Mouse (Mus musculus) kidney, postnatal 4 days (tissue): ENCODE measurements around the gene Rbm14.

ENCODE experiments used
- DNase-seq, 2 experiments: peaks; one replicate each; pipeline ENCODE4 v3.0.0; 2021; ENCODE audit warnings: mixed read lengths in 2 of 2

Gene Rbm14

GRCm38 (mm10) chr19:4811063-4811908 lies at the start of gene Rbm14, which contains the start of gene Gm21992:
Gene Rbm14 (minus strand): TSS chr19:4811634.
Gene Gm21992 (minus strand): TSS chr19:4811612.
- peak; percentile 97 to 99 for DNase-seq

GRCm38 (mm10) chr19:4859081-4859480 lies 47.6 kb upstream of the Rbm14 start:
- no peak for DNase-seq

- DNase-seq = no peak
Observed at GRCm38 (mm10) chr19:4855951-4856350, 44.5 kb upstream of the Rbm14 start.

- DNase-seq = no peak
Observed at GRCm38 (mm10) chr19:4855470-4855820, 44.0 kb upstream of the Rbm14 start.

- DNase-seq = peak; percentile 85 to 91
Observed at GRCm38 (mm10) chr19:4854552-4855469, 43.4 kb upstream of the Rbm14 start, which contains the start of gene Ctsf. Gene Ctsf (plus strand): TSS chr19:4855130.

GRCm38 (mm10) chr19:4850281-4850680 lies 38.8 kb upstream of the Rbm14 start:
- no peak for DNase-seq

- DNase-seq = no peak
Observed at GRCm38 (mm10) chr19:4849800-4850199, 38.4 kb upstream of the Rbm14 start.

- peak; percentile 34 to 51 for DNase-seq
Observed at GRCm38 (mm10) chr19:4847490-4847889, 36.1 kb upstream of the Rbm14 start.

- no peak for DNase-seq
Observed at GRCm38 (mm10) chr19:4845846-4846245, 34.4 kb upstream of the Rbm14 start.

- no peak for DNase-seq
Observed at GRCm38 (mm10) chr19:4842611-4843010, 31.2 kb upstream of the Rbm14 start.

GRCm38 (mm10) chr19:4840848-4841247 lies 29.4 kb upstream of the Rbm14 start:
- no peak for DNase-seq

- DNase-seq = peak; percentile 97 to 98
Observed at GRCm38 (mm10) chr19:4839149-4839548, 27.7 kb upstream of the Rbm14 start, which contains the start of the genes Ccs and Ccdc87. Gene Ccs (minus strand): TSS chr19:4839332. Gene Ccdc87 (plus strand): TSS chr19:4839366.

- no peak for DNase-seq
Observed at GRCm38 (mm10) chr19:4838526-4839140, 27.2 kb upstream of the Rbm14 start.

- DNase-seq = no peak
Observed at GRCm38 (mm10) chr19:4837049-4837448, 25.6 kb upstream of the Rbm14 start.

GRCm38 (mm10) chr19:4836096-4836495 lies 24.7 kb upstream of the Rbm14 start:
- peak in 1 of 2 experiments; percentile 10 for DNase-seq

GRCm38 (mm10) chr19:4833977-4834376 lies 22.5 kb upstream of the Rbm14 start:
- no peak for DNase-seq

- no peak for DNase-seq
Observed at GRCm38 (mm10) chr19:4829156-4829555, 17.7 kb upstream of the Rbm14 start.

- DNase-seq = peak in 1 of 2 experiments; percentile 64
Observed at GRCm38 (mm10) chr19:4828444-4829114, 17.1 kb upstream of the Rbm14 start.

GRCm38 (mm10) chr19:4820678-4821303 lies 9.4 kb upstream of the Rbm14 start:
- peak; percentile 78 to 88 for DNase-seq

- DNase-seq = no peak
Observed at GRCm38 (mm10) chr19:4817182-4817835, 5.9 kb upstream of the Rbm14 start.

- peak; percentile 54 to 64 for DNase-seq
Observed at GRCm38 (mm10) chr19:4813015-4813414, 1.6 kb upstream of the Rbm14 start.
